Mouse (Mus musculus): ENCODE data around the gene Atp5b.
"Not testable (repeated sequence)": the region's sequence is repeated elsewhere in the genome, so short reads cannot be mapped to it uniquely, and the experiment has no call there.

The Atp5b gene

GRCm38 (mm10) chr10:128066072-128066471 lies 17.0 kb upstream of the Atp5b start:
- no peak for DNase-seq (ENCODE audit: inconsistent age in 2 of 2, low spot score in 1 of 2)

GRCm38 (mm10) chr10:128069201-128069600 lies 13.9 kb upstream of the Atp5b start:
- DNase-seq (ENCODE audit: inconsistent age in 2 of 2, low spot score in 1 of 2), result no peak

- not testable (repeated sequence) for DNase-seq (ENCODE audit: inconsistent age in 2 of 2, low spot score in 1 of 2)
These were observed 12.6 kb upstream of the Atp5b start for GRCm38 (mm10) chr10:128070432-128070831.

- DNase-seq (ENCODE audit: inconsistent age in 2 of 2, low spot score in 1 of 2), result not testable (repeated sequence)
These were observed 4.8 kb upstream of the Atp5b start for GRCm38 (mm10) chr10:128078269-128078668.

GRCm38 (mm10) chr10:128080496-128080895 lies 2.6 kb upstream of the Atp5b start:
- DNase-seq (ENCODE audit: inconsistent age in 2 of 2, low spot score in 1 of 2), result peak in 1 of 2 experiments; percentile 66

- DNase-seq (ENCODE audit: inconsistent age in 2 of 2, low spot score in 1 of 2), result no peak
These were observed 1.1 kb upstream of the Atp5b start for GRCm38 (mm10) chr10:128081807-128082476.

GRCm38 (mm10) chr10:128082477-128082808 lies 630 bp upstream of the Atp5b start:
- no peak for DNase-seq (ENCODE audit: inconsistent age in 2 of 2, low spot score in 1 of 2)

- DNase-seq (ENCODE audit: inconsistent age in 2 of 2, low spot score in 1 of 2), result peak in 1 of 2 experiments; percentile 53
These were observed 615 bp downstream of the Atp5b start for GRCm38 (mm10) chr10:128083688-128084087.

- peak in 1 of 2 experiments; percentile 19 for DNase-seq (ENCODE audit: inconsistent age in 2 of 2, low spot score in 1 of 2)
These were observed 1.1 kb downstream of the Atp5b start for GRCm38 (mm10) chr10:128084160-128084559.

GRCm38 (mm10) chr10:128086391-128086790 lies 3.3 kb downstream of the Atp5b start:
- peak in 1 of 2 experiments; percentile 63 for DNase-seq (ENCODE audit: inconsistent age in 2 of 2, low spot score in 1 of 2)

GRCm38 (mm10) chr10:128087216-128087615 lies 4.1 kb downstream of the Atp5b start:
- not testable (repeated sequence) for DNase-seq (ENCODE audit: inconsistent age in 2 of 2, low spot score in 1 of 2)

GRCm38 (mm10) chr10:128088181-128088580 lies 5.1 kb downstream of the Atp5b start:
- DNase-seq (ENCODE audit: inconsistent age in 2 of 2, low spot score in 1 of 2), result no peak

- no peak for DNase-seq (ENCODE audit: inconsistent age in 2 of 2, low spot score in 1 of 2)
These were observed 6.8 kb downstream of the Atp5b start for GRCm38 (mm10) chr10:128089842-128090241.

GRCm38 (mm10) chr10:128090651-128091563 lies 7.8 kb downstream of the Atp5b start:
- peak; percentile 91 to 97 for DNase-seq (ENCODE audit: inconsistent age in 2 of 2, low spot score in 1 of 2)

- peak; percentile 89 to 95 for DNase-seq (ENCODE audit: inconsistent age in 2 of 2, low spot score in 1 of 2)
These were observed 8.8 kb downstream of the Atp5b start, which contains the start of gene Baz2a for GRCm38 (mm10) chr10:128091564-128092505. Baz2a (plus strand) TSS chr10:128091577.

- peak; percentile 90 to 95 for DNase-seq (ENCODE audit: inconsistent age in 2 of 2, low spot score in 1 of 2)
These were observed 9.7 kb downstream of the Atp5b start for GRCm38 (mm10) chr10:128092506-128093495.

GRCm38 (mm10) chr10:128093496-128094294 lies 10.6 kb downstream of the Atp5b start:
- DNase-seq (ENCODE audit: inconsistent age in 2 of 2, low spot score in 1 of 2), result peak; percentile 53 to 73

GRCm38 (mm10) chr10:128094340-128094968 lies 11.4 kb downstream of the Atp5b start:
- peak; percentile 93 to 96 for DNase-seq (ENCODE audit: inconsistent age in 2 of 2, low spot score in 1 of 2)
